Mouse (Mus musculus) midbrain, embryonic 12.5 days (tissue): ENCODE results near the gene Tln2. TPM values are rescaled to one million over a fixed set of nuclear protein-coding genes. Genes with fewer than 3 reads are reported as not detected.

ENCODE experiments used
- ATAC-seq: fragments of 200-750 bp; cut with Nextera tagmentation; 2 replicates; pipeline ENCODE4 v1.8.0; 2017; ENCODE audit warnings: low read depth, moderate TSS enrichment, moderate library complexity; ENCODE audit not compliant: low FRiP score
- H3K27ac ChIP-seq: fragments of 300-500 bp; sonication (generic); replicated peaks from 2 replicates; pipeline ENCODE4 v1.5.1; 2016; ENCODE audit warnings: mild to moderate bottlenecking
- H3K27me3 ChIP-seq: fragments of 300-500 bp; sonication (generic); 2 replicates; pipeline ENCODE4 v1.6.1; 2016; ENCODE audit warnings: mild to moderate bottlenecking
- H3K36me3 ChIP-seq: fragments of 300-500 bp; sonication (generic); 2 replicates; pipeline ENCODE4 v1.6.1; 2016
- H3K4me1 ChIP-seq: fragments of 300-500 bp; sonication (generic); 2 replicates; pipeline ENCODE4 v1.6.1; 2016
- H3K4me2 ChIP-seq: fragments of 300-500 bp; sonication (generic); replicated peaks from 2 replicates; pipeline ENCODE4 v1.6.1; 2016; ENCODE audit warnings: mild to moderate bottlenecking, moderate library complexity
- H3K4me3 ChIP-seq: fragments of 300-500 bp; sonication (generic); 2 replicates; pipeline ENCODE4 v1.5.1; 2016; ENCODE audit warnings: mild to moderate bottlenecking
- H3K9ac ChIP-seq: fragments of 300-500 bp; sonication (generic); replicated peaks from 2 replicates; pipeline ENCODE4 v1.6.1; 2016; ENCODE audit warnings: mild to moderate bottlenecking, moderate library complexity
- H3K9me3 ChIP-seq: fragments of 300-500 bp; sonication (generic); 2 replicates; pipeline ENCODE4 v1.6.1; 2016; ENCODE audit warnings: mild to moderate bottlenecking
- WGBS: fragments of 180-500 bp; shearing (Covaris S2); methylation state at CpG from one replicate; pipeline ENCODE4 v1.1.7; 2016; 5-methylcytosine and 5-hydroxymethylcytosine counted together
- polyA plus RNA-seq: library from polyadenylated mRNA; unstranded; fragments of >200 nt; fragmentation: Nextera tagmentation; extraction: Ambion mirVana; gene quantifications from 2 replicates; pipeline ENCODE4 v1.2.1, GENCODE M21; 2016

The Tln2 gene
- polyA plus RNA-seq, 1 experiment from 2014 or later, result 24.0 TPM

DNA sequence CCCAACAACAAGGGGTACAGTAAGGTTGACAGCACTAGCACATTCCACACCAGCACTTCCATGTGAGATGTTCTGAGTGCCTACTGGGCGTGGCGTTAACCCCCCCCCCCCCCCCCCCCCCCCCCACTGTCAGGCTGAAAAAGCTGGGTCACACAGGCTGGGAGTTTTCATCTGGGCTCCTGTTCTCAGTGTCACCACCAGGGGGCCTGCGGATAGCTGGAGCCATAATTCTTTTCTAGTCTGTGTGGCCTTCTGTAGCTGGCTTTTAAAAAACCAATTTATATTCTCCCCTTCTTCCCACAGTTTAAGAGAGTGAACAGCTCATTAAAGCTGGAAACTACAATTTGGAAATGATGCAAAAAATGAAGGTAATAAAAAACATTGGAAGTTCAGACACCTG is 244.1 kb downstream of the Tln2 start:
- H3K4me2 ChIP-seq, result no peak overlapping the region
- no peak overlapping the region for H3K27ac ChIP-seq
- H3K4me3 ChIP-seq, result no peak overlapping the region
- no peaks in the 10 kb centered on the region for H3K27me3 ChIP-seq
- H3K4me1 ChIP-seq, result no peaks in the 10 kb centered on the region
- no peak overlapping the region for H3K9ac ChIP-seq
- WGBS, result 12% methylated on average over 3 of the region's 3 CpGs
- no peaks in the 10 kb centered on the region for H3K9me3 ChIP-seq
- ATAC-seq, result no peak
- H3K36me3 ChIP-seq, result no peaks in the 10 kb centered on the region

GRCm38 (mm10) chr9:67304992-67305391 is 254.5 kb downstream of the Tln2 start:
- H3K27ac ChIP-seq, result no peak overlapping the region
- no peaks in the 10 kb centered on the region for H3K27me3 ChIP-seq
- no peaks in the 10 kb centered on the region for H3K36me3 ChIP-seq
- H3K4me1 ChIP-seq, result no peaks in the 10 kb centered on the region
- no peaks in the 10 kb centered on the region for H3K9me3 ChIP-seq
- 87% methylated on average over 6 of the region's 6 CpGs for WGBS
- ATAC-seq, result no peak
- no peak overlapping the region for H3K4me2 ChIP-seq
- no peak overlapping the region for H3K4me3 ChIP-seq
- no peak overlapping the region for H3K9ac ChIP-seq

DNA sequence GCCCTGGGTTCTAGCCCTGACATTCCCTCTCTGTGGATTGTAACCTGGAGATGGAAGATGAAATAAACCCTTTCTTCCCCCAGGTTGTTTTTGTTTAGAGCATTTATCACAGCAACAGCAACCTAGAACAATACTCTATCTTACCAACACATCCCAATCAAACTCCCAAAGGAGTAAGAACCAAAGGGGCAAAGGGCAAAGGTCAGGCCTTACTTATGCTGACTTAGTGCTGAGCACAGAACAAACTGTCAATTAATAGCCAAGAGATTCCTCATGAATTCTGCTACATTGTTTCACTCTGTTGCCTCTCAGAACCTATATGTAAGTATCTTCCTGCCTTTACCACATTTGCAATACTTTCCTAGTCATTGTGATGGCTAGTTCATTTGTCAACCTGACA is 255.5 kb downstream of the Tln2 start:
- no peak for ATAC-seq
- Histone ChIP-seq H3K27ac (no peak overlapping the region), H3K9ac (no peak overlapping the region), H3K4me1 (no peaks in the 10 kb centered on the region), H3K4me2 (no peak overlapping the region), H3K9me3 (no peaks in the 10 kb centered on the region), H3K27me3 (no peaks in the 10 kb centered on the region), H3K36me3 (no peaks in the 10 kb centered on the region), H3K4me3 (no peak overlapping the region)

DNA sequence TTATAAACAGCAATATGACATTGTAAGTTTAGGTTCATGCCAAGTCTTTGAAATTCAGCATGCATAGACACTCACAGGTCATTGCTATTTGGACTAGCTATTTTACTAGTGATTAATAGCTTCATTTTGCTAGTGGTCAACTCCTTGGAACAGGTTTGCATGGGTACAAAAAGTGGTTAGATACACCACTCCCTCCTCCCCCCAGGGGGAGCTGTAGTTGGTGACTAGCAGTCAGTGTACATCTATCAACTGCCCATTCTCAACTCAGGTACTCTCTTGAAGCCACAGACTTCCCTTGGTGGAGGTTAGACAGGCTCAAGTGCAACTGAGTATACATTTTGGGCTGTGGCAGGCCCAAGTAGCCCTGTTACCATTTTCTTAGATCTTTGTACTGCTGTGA is 256.5 kb downstream of the Tln2 start:
- Histone ChIP-seq H3K4me1 (no peaks in the 10 kb centered on the region), H3K9ac (no peak overlapping the region), H3K27ac (no peak overlapping the region), H3K9me3 (no peaks in the 10 kb centered on the region), H3K27me3 (no peaks in the 10 kb centered on the region), H3K4me2 (no peak overlapping the region), H3K36me3 (no peaks in the 10 kb centered on the region), H3K4me3 (no peak overlapping the region)
- no peak for ATAC-seq

GRCm38 (mm10) chr9:67302386-67302989 is 257.0 kb downstream of the Tln2 start:
- ATAC-seq, result no peak
- no peak overlapping the region for H3K4me3 ChIP-seq

GRCm38 (mm10) chr9:67301571-67301970 is 257.9 kb downstream of the Tln2 start:
- no peaks in the 10 kb centered on the region for H3K27me3 ChIP-seq
- H3K36me3 ChIP-seq, result no peaks in the 10 kb centered on the region
- no peaks in the 10 kb centered on the region for H3K4me1 ChIP-seq
- no peak overlapping the region for H3K4me3 ChIP-seq
- H3K4me2 ChIP-seq, result no peak overlapping the region
- no peak overlapping the region for H3K9ac ChIP-seq
- H3K27ac ChIP-seq, result no peak overlapping the region
- WGBS, result 85% methylated on average over 2 of the region's 2 CpGs
- H3K9me3 ChIP-seq, result no peaks in the 10 kb centered on the region
- ATAC-seq, result no peak

More at GRCm38 (mm10) chr9:67302386-67302989, 257.0 kb downstream of the Tln2 start:
- no peak overlapping the region for H3K4me2 ChIP-seq
- 88% methylated on average over 10 of the region's 10 CpGs for WGBS
- H3K9ac ChIP-seq, result no peak overlapping the region
- H3K27ac ChIP-seq, result no peak overlapping the region
- H3K27me3 ChIP-seq, result no peaks in the 10 kb centered on the region
- H3K4me1 ChIP-seq, result no peaks in the 10 kb centered on the region
- H3K36me3 ChIP-seq, result no peaks in the 10 kb centered on the region
- H3K9me3 ChIP-seq, result no peaks in the 10 kb centered on the region

GRCm38 (mm10) chr9:67300769-67301168 is 258.7 kb downstream of the Tln2 start:
- no peaks in the 10 kb centered on the region for H3K36me3 ChIP-seq
- H3K9ac ChIP-seq, result no peak overlapping the region
- H3K4me1 ChIP-seq, result no peaks in the 10 kb centered on the region
- no peak overlapping the region for H3K4me2 ChIP-seq
- no peak overlapping the region for H3K27ac ChIP-seq
- no peaks in the 10 kb centered on the region for H3K27me3 ChIP-seq
- H3K4me3 ChIP-seq, result no peak overlapping the region
- WGBS, result 75% methylated on average over 5 of the region's 5 CpGs
- no peaks in the 10 kb centered on the region for H3K9me3 ChIP-seq
- ATAC-seq, result no peak

GRCm38 (mm10) chr9:67300346-67300745 is 259.2 kb downstream of the Tln2 start:
- no peak overlapping the region for H3K27ac ChIP-seq
- WGBS, result 47% methylated on average over 3 of the region's 3 CpGs
- H3K9ac ChIP-seq, result no peak overlapping the region
- no peak overlapping the region for H3K4me3 ChIP-seq
- H3K4me1 ChIP-seq, result no peaks in the 10 kb centered on the region
- no peak for ATAC-seq
- H3K27me3 ChIP-seq, result no peaks in the 10 kb centered on the region
- no peaks in the 10 kb centered on the region for H3K36me3 ChIP-seq
- no peaks in the 10 kb centered on the region for H3K9me3 ChIP-seq
- H3K4me2 ChIP-seq, result no peak overlapping the region

GRCm38 (mm10) chr9:67299164-67299563 is 260.3 kb downstream of the Tln2 start:
- no peaks in the 10 kb centered on the region for H3K4me1 ChIP-seq
- ATAC-seq, result no peak
- H3K27me3 ChIP-seq, result no peaks in the 10 kb centered on the region
- H3K9ac ChIP-seq, result no peak overlapping the region
- no peak overlapping the region for H3K4me3 ChIP-seq
- H3K9me3 ChIP-seq, result no peaks in the 10 kb centered on the region
- no peaks in the 10 kb centered on the region for H3K36me3 ChIP-seq
- 92% methylated on average over 6 of the region's 6 CpGs for WGBS
- no peak overlapping the region for H3K4me2 ChIP-seq
- no peak overlapping the region for H3K27ac ChIP-seq

DNA sequence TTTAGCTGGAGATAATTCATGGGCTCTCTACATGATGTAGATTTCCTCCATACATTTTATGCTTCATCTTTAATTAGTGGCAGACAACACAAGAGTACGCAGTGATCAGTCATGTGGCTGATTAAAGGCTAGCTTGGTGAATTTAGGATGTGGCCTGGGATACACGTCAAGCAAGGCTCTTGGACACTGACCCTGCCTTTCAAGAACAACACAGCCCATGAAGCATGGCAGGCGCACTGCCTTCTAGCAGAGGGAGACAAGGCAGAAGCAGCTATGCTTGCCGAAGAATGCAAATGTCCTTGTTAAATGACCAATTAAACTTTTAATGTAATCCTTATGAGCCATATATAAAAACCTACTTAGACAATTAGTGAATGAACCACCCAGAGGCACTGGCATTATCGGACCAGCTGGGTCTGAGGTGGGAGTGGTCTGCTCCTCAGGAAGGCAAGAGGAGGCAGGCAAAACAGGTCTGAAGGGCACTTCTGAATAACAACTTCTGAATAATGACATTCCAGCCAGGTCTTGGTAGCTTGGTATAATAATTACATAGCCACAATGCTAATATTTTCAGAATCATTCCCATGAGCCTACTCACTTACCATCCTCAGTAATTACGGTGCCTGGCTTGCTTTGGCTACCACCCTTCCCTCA is 262.1 kb downstream of the Tln2 start:
- Histone ChIP-seq H3K27ac (no peak overlapping the region), H3K4me3 (no peak overlapping the region), H3K36me3 (no peaks in the 10 kb centered on the region), H3K27me3 (no peaks in the 10 kb centered on the region), H3K4me1 (no peaks in the 10 kb centered on the region), H3K4me2 (no peak overlapping the region), H3K9me3 (no peaks in the 10 kb centered on the region), H3K9ac (no peak overlapping the region)
- ATAC-seq, result no peak
- WGBS, result 78% methylated on average over 6 of the region's 6 CpGs

DNA sequence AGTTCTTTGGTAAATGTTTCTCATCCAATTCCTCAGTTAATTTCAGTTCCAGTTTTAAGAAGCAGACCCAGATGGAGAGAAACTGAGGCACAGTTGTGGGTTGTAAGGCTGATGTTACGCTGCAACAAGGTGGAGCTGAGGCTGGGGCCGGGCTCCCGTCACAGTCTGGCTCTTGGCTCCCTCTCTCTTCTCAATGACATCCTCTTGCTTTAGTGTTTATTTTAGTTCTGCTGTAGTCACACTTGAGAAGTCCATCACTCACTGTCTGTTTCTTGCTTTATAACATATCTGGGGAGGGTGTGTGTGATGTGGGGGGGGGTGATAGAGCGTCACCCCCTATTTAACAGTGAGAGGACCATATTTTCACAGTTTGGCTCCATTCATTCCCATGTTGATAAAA is 272.0 kb downstream of the Tln2 start:
- H3K27me3 ChIP-seq, result no peaks in the 10 kb centered on the region
- H3K36me3 ChIP-seq, result no peaks in the 10 kb centered on the region
- no peaks in the 10 kb centered on the region for H3K9me3 ChIP-seq
- no peak for ATAC-seq
- no peak overlapping the region for H3K4me2 ChIP-seq
- no peaks in the 10 kb centered on the region; the same call in 1 of the 2 replicates for H3K4me1 ChIP-seq
- H3K27ac ChIP-seq, result no peak overlapping the region
- no peak overlapping the region for H3K4me3 ChIP-seq
- H3K9ac ChIP-seq, result no peak overlapping the region
- WGBS, result 83% methylated on average over 4 of the region's 4 CpGs

GRCm38 (mm10) chr9:67286801-67287200 is 272.7 kb downstream of the Tln2 start:
- Histone ChIP-seq H3K4me2 (no peak overlapping the region), H3K27ac (no peak overlapping the region), H3K27me3 (no peaks in the 10 kb centered on the region), H3K4me1 (no peaks in the 10 kb centered on the region; the same call in 1 of the 2 replicates), H3K36me3 (no peaks in the 10 kb centered on the region), H3K9ac (no peak overlapping the region), H3K4me3 (no peak overlapping the region), H3K9me3 (no peaks in the 10 kb centered on the region)
- 91% methylated on average over 3 of the region's 3 CpGs for WGBS
- ATAC-seq, result no peak

- H3K9me3 ChIP-seq, result no peaks in the 10 kb centered on the region
- H3K27ac ChIP-seq, result no peak overlapping the region
- no peaks in the 10 kb centered on the region for H3K27me3 ChIP-seq
- no peaks in the 10 kb centered on the region for H3K36me3 ChIP-seq
- H3K4me1 ChIP-seq, result no peaks in the 10 kb centered on the region; the same call in 1 of the 2 replicates
- WGBS, result 87% methylated on average over 3 of the region's 3 CpGs
- H3K4me3 ChIP-seq, result no peak overlapping the region
- no peak overlapping the region for H3K9ac ChIP-seq
- no peak for ATAC-seq
- no peak overlapping the region for H3K4me2 ChIP-seq
These were observed 274.0 kb downstream of the Tln2 start for GRCm38 (mm10) chr9:67285544-67285943.
